ENCODE assay signal across 1 mouse cellular context in genomic region chr8:88529798-88530197, GRCm38 (mm10).
TF ChIP-seq lines count a peak whose summit lies in the region.

No protein-coding gene starts in this region.

TF ChIP-seq in CH12.LX, 34 proteins besides CTCF, POLR2A, EP300 and RAD21:
- TF ChIP-seq TCF12 (IDR thresholded peaks at IDR 0.05; ENCODE audit: low read depth, low read length) (no peak), SMC3 (IDR thresholded peaks at IDR 0.05; ENCODE audit: low read depth, low read length) (peak; percentile 36), TBP (conservative IDR thresholded peaks at IDR 0.05; ENCODE audit: low read depth, low read length) (no peak), MAX (IDR thresholded peaks at IDR 0.05; ENCODE audit: low read length) (no peak), ZC3H11A (IDR thresholded peaks at IDR 0.05; ENCODE audit: low read depth, low read length) (no peak), MAFK (IDR thresholded peaks at IDR 0.05; ENCODE audit: insufficient replicate concordance, low read length) (no peak), NELFE (IDR thresholded peaks at IDR 0.05; ENCODE audit: low read depth, low read length) (no peak)
